Mouse (Mus musculus): ENCODE results near the gene Egf. TPM values are rescaled to one million over a fixed set of nuclear protein-coding genes. Genes with fewer than 3 reads are reported as not detected.
A peak's percentile ranks its signal among the peaks of the same experiment; 100 is the strongest.

Gene Egf
- total RNA-seq, 2 experiments from 2014 or later: 2.6 to 2.7 TPM

DNA sequence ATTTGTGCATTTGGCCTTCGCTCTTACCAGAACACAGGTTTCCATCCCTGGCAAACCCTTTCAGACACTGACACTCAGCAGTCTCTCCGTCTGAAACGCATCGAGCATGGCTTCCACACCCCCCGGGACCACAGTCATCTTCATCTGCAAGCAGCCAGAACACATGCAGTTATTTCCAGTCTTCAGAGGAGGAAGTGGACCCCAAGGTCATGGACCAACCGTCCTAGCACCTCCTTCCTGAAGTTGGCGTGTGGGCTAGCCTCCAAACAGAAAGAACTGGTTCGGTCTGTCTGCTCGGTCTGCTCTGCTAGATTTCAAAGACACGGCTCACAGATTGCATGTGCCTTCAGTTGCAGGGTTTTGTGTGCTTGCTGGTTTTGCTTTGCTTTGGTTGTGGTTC lies 57.4 kb downstream of the Egf start:
- no peak for DNase-seq (ENCODE audit: low spot score in 2 of 2)
- Histone ChIP-seq H3K27ac (no peak overlapping the region), H3K4me3 (no peak overlapping the region)
- no peak for TF ChIP-seq CTCF (conservative IDR thresholded peaks at IDR 0.05)

DNA sequence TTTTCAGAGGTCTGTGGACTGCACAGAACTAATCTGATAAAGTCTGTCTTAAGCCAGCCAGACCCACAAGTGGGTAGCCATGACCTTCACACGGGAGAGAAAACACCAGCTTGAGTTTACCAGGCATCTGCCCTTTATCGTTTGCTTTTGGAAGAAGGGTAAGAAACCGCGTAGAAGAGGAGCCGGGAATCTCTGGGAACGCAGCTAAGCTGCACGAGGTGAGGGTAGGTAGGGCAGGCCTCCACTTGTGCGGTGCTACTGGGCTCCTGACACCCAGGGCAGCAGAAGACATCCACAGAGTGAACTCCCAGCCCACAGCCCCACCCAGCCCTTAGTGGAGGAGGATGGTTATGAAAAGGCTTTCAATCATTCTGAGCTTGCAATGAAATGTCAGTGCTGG lies 59.2 kb downstream of the Egf start:
- Histone ChIP-seq H3K27ac (no peak overlapping the region), H3K4me3 (no peak overlapping the region)
- no peak for TF ChIP-seq CTCF (conservative IDR thresholded peaks at IDR 0.05)
- no peak for DNase-seq (ENCODE audit: low spot score in 2 of 2)

DNA sequence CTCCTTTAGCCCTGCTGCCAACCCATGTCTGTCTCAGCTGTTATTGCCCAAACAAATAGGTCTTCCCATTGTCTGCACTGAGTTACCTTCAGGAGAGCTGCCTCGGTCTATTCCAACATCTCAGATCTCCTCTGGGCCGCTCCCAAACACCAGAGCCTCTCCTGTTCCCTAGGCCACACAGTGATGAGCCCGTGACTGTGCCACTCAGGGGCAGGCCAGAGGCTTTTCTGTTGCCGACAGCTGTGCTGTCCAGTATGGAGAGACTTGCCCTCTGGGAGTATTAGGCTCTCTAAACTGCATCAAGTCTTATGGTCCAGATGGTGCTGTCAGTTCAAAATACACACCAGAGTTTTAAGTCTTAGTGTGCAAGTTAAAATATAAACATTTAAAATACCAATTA lies 61.5 kb downstream of the Egf start:
- Histone ChIP-seq H3K4me3 (no peak overlapping the region), H3K27ac (no peak overlapping the region)
- DNase-seq (ENCODE audit: low spot score in 2 of 2): no peak
- TF ChIP-seq CTCF (conservative IDR thresholded peaks at IDR 0.05): no peak

DNA sequence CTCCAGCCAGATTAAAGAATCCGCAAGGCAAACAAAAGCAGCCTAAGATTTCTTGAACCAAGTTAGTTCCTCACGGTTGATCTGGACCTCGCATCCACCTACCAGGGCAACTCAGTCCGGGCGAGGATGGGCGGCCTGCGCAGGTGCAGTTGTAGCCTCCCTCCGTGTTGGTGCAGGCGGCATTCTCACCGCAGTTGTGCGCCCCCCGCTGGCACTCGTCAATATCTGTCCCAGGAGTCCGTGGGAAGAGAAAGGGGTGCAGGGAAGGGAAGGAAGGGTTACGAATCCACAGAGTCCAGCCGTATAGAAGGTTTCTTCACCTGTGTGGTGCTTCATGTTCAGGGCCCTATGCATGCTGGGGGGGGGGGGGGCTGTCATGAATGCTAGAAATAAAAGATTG lies 62.3 kb downstream of the Egf start:
- TF ChIP-seq CTCF (conservative IDR thresholded peaks at IDR 0.05): peak; percentile 38
- DNase-seq (ENCODE audit: low spot score in 2 of 2): no peak
- H3K27ac ChIP-seq: no peak overlapping the region
- no peak overlapping the region for H3K4me3 ChIP-seq

DNA sequence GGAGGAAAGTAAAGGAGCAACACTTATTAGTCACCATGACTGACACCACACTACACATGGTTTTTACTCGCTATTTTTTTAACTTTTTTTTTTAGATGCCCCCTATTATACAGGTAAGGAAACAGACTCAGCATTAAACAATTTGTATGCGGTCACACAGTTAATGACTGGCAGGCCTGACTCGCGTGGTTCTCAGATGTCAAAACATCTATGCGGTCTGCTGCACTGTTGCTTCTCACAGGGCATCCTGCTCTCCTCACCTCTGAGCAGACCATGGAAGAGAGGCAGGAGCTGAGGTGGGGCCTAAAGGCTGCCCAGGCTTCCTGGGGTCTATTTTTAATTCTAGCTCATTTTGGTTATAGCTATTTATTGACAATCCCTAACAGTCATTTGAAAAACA lies 67.7 kb downstream of the Egf start:
- DNase-seq (ENCODE audit: low spot score in 2 of 2): no peak
- no peak for TF ChIP-seq CTCF (conservative IDR thresholded peaks at IDR 0.05)
- H3K27ac ChIP-seq: no peak overlapping the region

DNA sequence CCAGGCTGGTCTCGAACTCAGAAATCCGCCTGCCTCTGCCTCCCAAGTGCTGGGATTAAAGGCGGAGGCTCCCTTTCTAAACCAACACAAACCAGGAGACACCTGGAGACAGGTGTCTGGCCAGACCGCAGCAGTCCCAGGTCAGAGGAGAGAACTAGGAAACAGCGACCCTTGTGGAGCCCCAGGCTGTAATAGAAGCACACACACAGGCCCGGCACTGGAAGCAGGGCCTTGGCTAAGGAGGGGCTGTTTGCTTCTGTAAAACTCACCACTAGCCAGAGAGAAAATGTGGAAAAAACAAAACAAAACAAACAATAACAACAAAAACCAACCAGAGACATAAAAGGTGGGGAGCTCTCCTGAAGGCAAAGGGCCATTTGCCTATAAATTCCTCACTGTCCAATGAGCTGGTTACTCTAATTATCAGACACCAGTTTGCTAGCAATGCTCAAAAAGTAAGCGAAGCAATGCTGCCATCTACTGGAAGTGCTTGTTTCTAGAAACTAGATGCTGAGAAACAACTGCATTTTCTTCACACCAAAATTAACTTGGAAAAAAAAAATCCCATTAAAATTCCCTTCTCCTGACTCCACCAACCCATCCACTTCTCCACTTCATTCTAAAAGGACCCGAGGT lies 68.3 kb downstream of the Egf start:
- DNase-seq (ENCODE audit: low spot score in 2 of 2): peak; percentile 71 to 79
- Histone ChIP-seq H3K4me3 (no peak overlapping the region), H3K27ac (no peak overlapping the region)
- TF ChIP-seq CTCF (conservative IDR thresholded peaks at IDR 0.05): peak; percentile 90

More for the DNA sequence above, 67.7 kb downstream of the Egf start:
- no peak overlapping the region for H3K4me3 ChIP-seq

DNA sequence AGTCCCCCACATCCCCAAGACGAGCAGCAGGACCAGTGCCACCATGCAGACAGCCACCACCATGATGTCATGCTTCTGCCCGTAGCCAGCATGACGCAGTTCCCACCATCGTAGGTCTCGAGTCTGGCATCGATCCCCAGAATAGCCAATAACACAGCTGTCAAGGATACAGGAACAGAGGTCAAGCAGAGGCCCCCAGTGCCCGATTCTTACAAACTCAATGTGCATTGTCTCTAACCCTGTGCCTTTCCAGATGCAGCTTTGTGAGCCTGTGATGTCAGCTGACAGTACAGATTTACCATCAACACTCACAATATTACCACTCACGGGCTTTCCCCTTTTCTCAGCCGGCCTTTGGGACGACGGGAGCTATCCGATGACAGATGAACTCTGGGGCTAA lies 68.9 kb downstream of the Egf start:
- Histone ChIP-seq H3K27ac (no peak overlapping the region), H3K4me3 (no peak overlapping the region)
- TF ChIP-seq CTCF (conservative IDR thresholded peaks at IDR 0.05): no peak
- DNase-seq (ENCODE audit: low spot score in 2 of 2): no peak

DNA sequence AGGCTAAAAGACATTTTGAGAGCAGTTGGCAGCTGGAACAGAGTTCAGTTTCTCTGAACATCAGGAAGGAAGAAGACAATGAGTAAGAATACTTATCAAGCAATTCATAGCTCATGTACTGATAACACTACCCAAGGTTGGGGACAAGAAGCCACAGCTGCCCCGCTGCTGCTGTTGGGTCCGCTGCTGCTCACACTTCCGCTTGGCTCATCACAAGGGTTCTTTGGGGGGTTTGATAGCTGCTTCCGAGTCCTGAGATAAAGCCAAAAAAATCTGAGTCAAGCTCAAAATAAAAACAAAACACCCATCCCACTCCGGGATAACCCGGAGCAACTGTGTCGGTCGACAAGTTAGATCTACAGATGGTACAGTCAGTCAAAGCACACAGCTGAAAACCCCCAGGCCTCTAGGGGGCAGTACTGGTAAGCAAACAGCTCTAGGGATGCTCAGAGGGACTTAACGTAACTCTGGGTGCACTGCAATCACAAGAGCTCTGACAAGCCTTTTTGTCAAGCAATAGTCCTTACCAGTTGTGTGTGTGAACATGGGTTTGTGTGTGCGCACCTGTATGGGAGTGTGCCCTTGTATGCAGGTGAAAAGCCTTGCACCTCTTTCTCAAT lies 71.9 kb downstream of the Egf start:
- DNase-seq (ENCODE audit: low spot score in 2 of 2): no peak
- peak; percentile 66 for TF ChIP-seq CTCF (conservative IDR thresholded peaks at IDR 0.05)
- no peak overlapping the region for H3K27ac ChIP-seq
- no peak overlapping the region for H3K4me3 ChIP-seq

DNA sequence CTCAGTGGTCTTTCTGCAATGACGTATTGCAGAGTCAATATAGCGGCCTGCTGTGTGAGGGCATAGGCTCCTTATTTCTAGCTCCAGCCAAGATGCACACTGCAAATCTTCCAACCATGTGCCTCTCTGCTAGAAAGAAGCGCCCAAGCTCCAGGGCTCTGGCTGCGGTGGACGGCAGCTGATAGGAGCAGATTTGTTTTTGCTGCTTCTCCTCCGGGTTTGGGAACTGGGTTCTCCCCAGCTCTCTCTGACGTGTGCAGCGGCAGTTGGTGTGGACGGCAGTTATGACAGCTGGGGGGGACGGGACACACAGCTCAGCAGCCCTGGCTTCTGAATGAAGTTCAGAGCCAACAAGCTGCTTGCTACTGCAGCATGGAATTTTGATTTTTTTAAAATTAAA lies 72.7 kb downstream of the Egf start:
- no peak overlapping the region for H3K27ac ChIP-seq
- TF ChIP-seq CTCF (conservative IDR thresholded peaks at IDR 0.05): no peak
- peak; percentile 77 to 80 for DNase-seq (ENCODE audit: low spot score in 2 of 2)
- H3K4me3 ChIP-seq: no peak overlapping the region

DNA sequence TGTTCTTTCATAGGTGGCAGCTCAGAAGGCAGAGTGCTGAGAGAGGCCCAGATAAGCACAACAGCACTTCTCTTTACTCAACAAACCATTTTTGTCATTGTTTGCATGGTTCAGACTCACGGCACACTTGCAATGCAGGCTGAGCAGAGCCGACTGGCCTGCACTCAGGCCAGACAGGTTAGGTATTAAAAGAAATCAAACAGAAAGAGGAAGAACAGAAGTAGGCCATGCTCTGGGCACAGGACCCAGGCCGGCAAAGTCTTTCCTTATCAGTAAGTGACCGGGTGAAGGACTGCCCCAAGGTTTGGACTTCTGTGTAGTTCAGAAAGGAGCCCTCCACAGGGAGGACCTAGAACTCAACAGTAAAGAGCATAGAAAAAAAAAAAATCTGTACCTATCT lies 73.3 kb downstream of the Egf start:
- no peak for TF ChIP-seq CTCF (conservative IDR thresholded peaks at IDR 0.05)

DNA sequence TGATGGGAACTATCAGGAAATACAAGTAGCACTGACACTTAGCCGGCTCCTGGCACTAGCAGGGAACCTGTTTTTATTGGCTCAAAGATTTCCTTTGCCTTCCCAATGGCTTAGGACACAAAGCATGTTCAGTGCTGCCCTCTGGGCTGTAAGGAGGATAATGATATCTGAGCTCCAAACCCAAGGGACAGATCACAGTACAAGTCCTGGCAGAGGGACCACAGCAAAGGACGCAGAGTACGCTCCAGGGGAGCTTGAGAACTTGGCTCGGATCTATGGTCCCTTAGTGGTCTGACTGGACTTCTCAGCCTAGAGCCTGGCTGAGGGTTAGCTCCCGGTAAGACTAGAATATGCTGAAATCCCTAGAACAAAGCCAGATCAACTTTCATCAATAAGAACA lies 74.9 kb downstream of the Egf start:
- TF ChIP-seq CTCF (conservative IDR thresholded peaks at IDR 0.05): peak; percentile 67
- Histone ChIP-seq H3K27ac (no peak overlapping the region), H3K4me3 (no peak overlapping the region)
- DNase-seq (ENCODE audit: low spot score in 2 of 2): no peak

More for the DNA sequence above, 73.3 kb downstream of the Egf start:
- no peak overlapping the region for H3K4me3 ChIP-seq
- no peak for DNase-seq (ENCODE audit: low spot score in 2 of 2)
- H3K27ac ChIP-seq: no peak overlapping the region

DNA sequence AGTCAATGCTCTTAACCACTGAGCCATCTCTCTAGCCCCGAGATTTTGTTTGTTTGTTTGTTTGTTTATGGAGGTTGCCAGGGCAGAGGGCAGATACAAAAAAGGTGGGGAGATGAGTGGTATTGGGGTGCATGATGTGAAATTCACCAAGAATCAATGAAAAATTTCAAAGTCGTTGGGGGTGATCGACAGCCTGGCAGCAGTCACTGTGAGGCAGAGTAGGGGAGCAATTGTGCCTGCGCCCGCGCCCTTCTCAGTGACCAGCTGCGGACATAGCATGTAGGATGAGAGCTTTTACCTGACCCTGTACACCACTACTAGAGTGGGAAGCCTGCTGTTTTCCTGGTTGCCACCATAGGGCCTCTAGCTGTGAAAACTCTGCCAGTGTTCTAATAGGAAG lies 79.2 kb downstream of the Egf start:
- no peak for TF ChIP-seq CTCF (conservative IDR thresholded peaks at IDR 0.05)
- Histone ChIP-seq H3K4me3 (no peak overlapping the region), H3K27ac (no peak overlapping the region)
- no peak for DNase-seq (ENCODE audit: low spot score in 2 of 2)

DNA sequence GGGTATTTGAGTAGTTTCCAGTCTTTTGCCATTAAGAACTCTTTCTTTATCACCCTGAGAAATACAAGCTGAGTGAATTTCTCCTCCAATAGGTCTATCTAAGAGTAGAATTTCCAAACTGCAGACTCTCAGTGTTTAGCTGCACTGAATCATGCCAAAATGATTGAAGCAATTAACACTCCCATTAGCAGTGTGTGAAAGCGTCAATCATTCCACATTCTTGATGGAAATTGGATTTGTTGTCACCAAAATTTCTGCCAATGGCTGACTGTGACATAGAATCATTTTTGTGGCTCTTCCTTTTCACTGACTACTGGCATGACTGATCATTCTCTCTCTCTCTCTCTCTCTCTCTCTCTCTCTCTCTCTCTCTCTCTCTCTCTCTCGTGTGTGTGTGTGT lies 91.2 kb downstream of the Egf start:
- Histone ChIP-seq H3K27ac (no peak overlapping the region), H3K4me3 (no peak overlapping the region)
- TF ChIP-seq CTCF (conservative IDR thresholded peaks at IDR 0.05): no peak
- no peak for DNase-seq (ENCODE audit: low spot score in 2 of 2)

DNA sequence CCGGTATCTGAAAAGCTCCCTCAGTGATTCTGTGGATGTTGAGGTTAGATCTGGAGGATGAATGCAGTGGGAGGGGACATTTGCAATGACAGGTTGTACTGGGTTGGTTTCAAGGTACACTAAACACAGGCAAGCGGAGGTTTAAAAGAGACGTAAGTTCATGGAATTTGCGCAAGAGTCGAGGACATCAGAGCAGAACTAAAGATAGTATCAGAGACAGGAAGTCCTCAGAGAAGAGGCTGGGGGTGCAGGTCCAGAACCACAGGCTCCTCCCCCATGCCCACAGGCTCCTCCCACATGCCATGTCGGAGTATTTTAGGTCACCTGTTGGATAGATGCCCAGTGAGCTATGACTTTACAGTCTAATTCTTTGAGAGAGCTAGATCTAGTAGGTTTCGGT lies 96.3 kb downstream of the Egf start:
- Histone ChIP-seq H3K27ac (no peak overlapping the region), H3K4me3 (no peak overlapping the region)
- no peak for TF ChIP-seq CTCF (conservative IDR thresholded peaks at IDR 0.05)
- no peak for DNase-seq (ENCODE audit: low spot score in 2 of 2)

All from layer of hippocampus, adult 2 months (tissue).